Mouse (Mus musculus) T-cell, adult 2 months (primary cell): ENCODE measurements around the gene Kazald1.

Experiments used
- DNase-seq: peaks from one replicate; pipeline ENCODE4 v3.0.0; 2022; ENCODE audit warnings: low spot score

Gene Kazald1

GRCm38 (mm10) chr19:45077742-45078645, 3.0 kb downstream of the Kazald1 start:
- no peak for DNase-seq

DNA sequence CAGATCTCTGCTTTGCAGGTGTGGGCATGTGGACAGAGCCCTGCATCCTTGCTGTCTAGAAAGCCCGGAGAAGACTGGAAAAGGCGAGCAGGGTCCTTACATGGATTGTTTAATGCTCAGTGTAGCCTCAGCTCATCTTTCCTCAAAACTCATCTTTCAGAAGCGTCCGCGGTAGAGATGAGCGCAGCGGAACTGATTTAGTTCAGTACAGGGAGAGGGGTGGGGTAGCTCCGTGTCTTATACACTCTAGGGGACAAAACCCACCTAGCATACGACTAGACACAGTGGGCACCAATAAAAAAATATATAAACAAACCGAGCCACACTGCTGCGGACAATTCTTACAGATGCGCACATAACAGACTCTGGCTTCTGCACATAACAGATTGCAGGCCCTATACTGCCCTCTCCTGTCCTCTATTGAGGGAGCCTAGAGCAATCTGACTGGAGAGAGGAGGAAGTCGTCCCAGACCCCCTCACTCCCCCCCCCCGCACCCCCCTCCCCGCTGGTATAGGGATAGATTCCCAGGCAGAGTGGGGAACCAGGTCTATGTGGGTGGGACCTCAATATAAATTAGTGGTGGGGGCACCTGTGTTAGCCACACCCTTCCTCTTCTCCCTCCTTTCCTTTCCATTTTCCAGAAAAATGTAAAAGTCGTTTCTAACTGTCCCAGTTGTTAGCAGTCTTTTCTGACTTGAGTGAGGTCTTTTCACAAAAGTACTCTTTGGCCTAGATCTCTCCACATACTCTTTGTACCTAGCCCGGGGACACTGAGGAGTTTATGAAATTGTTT, 4.1 kb downstream of the Kazald1 start:
- DNase-seq = no peak

DNA sequence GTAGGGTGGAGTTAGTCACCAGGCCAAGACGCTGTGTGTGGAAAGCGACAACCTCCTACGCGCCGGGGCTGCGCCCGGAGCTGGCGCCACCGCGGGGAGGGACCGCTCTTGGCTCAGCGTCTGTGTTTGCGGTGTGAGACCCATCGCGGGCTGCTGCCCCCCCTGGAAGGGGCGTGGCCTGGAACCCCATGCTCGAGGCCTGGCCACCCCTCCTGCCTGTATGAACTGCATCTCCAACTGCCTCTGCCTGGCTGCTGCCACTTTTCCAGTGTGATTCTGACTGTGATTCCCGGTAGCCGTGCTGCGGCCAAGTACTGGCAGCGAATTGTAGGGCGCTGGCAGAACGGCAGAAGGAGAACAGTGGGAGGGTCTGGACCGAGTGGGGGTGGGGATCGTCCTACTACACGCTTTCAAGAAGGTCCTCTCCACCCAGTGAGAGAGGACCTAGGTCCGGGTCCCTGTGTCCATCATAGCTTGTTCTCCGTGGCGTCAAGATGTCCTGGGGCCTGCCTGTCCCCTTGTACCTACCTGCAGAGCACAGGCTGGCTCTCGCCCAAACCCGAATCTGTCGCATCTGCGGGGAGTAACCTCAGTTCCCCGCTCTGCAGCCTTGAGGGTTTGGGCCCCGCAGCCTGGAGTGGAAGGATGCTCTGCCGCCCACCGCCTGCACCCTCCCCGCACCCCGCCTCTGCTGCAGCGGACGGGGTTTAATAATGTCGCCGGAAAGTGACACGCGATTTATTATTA, 4.9 kb downstream of the Kazald1 start:
- DNase-seq = peak; percentile 71

DNA sequence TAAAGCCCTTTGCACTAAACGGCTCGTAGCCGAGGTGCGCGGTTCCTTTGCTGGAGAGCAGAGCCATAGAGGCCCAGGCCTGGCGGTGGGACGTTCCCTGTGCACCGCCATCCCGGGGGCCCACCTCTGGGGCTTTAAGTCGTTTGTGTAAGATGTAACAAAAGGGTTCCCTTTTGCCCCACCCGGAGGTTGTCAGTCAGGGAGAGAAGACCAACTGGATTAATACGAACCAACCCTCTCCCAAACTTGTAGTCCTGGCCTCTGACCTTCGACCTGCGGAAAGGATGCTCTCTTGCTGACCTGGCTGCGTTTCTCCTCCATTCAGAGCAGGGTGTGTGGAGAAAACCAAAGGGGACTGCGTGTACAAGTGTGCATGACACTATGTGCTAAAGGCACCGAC, 5.7 kb downstream of the Kazald1 start:
- DNase-seq = no peak

GRCm38 (mm10) chr19:45081279-45081678, 6.2 kb downstream of the Kazald1 start:
- DNase-seq = peak; percentile 66

DNA sequence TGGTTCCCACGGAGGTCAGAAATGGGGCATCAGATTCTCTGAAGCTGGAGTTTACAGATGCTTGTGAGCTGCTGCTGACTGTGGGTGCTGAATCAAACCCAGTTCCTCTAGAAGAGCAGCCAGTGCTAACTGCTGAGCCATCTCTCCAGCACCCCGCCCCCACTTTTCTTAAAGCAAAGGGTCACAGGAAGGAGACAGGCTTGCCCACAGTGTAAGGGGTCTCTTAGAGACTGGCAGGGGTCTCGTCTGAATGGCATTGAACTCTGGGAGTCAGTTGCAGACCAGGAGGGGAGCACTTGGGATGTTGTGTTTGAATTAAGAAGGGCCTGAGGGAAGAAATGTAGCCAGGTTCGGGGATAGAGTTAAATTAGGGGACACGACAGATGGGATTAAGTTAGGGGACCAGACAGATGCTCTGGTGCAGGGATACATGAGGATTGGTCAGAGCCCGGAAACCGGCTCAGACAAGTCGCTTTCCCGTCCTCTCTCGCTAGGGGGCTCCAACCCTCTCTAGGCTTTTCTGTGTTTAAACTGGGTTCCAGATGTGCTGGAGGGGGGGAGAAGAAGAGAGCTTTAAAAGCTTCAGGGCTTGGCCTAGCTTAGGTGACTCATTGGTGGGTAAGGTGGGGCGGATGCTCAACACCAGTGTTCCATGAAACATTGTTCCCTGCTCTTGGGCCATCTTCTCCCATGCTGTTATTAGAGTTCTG, 7.0 kb downstream of the Kazald1 start:
- peak; percentile 42 for DNase-seq

GRCm38 (mm10) chr19:45097868-45098267, 22.8 kb downstream of the Kazald1 start:
- no peak for DNase-seq

GRCm38 (mm10) chr19:45100486-45101270, 25.6 kb downstream of the Kazald1 start:
- DNase-seq = no peak

DNA sequence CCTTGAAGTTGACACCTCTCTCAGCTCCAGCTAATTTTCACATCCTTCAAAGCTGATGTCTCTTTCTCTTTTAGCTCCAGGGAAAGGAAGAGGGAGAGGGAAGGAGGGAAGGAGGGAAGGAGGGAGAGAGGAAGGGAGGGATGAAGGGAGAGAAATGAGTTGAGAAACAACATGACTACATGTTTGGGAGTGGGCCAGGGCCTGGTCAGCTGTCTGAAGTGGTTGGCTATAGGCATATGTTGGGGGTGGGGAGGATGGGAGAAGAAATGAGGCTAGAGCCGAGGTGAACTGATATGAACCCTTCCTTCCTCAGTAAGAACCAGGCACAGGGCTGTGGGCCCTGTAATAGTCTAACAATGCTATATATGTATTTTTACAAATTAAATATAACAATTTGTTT, 30.6 kb downstream of the Kazald1 start:
- no peak for DNase-seq

GRCm38 (mm10) chr19:45106689-45107088, 31.6 kb downstream of the Kazald1 start:
- DNase-seq = no peak

- DNase-seq = no peak
These were observed 35.6 kb downstream of the Kazald1 start for GRCm38 (mm10) chr19:45110681-45111080.

DNA sequence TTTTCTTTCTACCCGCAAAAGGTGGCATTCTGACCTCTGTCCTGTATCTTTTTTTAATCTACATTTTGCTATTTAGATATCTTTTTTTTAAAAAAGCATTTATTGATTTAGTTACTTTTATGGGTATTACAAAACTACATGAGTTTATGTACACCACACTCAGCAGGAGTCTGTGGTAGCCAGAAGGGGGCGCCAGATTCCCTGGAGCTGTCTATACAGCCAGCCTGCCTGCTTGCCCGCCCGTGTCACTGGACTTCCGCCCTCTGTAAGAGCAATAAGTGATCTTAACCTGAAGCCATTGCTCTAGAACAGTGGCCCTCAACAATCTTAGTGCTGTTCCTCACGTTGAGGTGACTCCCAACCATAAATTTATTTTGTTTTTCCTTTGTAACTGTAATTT, 37.4 kb downstream of the Kazald1 start:
- no peak for DNase-seq

- DNase-seq = no peak
These were observed 38.9 kb downstream of the Kazald1 start for GRCm38 (mm10) chr19:45113791-45114460.

GRCm38 (mm10) chr19:45114772-45115171, 39.7 kb downstream of the Kazald1 start:
- no peak for DNase-seq

DNA sequence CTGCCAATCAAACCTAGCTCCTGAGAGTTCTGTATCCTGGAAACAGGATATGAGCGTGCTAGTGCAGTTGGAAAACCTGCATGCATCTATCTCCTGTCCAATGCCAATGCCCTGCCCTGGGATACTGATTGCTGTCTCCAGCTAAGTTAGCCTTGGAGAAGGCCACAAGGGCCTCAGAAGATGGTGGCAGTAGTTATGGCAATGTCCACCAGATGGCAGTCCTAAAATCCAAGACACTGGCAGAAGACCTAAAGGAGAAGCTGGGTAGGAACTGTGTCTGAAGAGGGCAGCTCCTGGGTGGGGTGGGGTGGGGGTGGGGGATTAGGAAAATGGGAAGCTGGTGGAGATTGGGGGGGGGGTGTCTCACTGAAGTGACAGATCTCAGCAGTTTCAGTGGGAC, 41.8 kb downstream of the Kazald1 start:
- DNase-seq = no peak
